Mouse (Mus musculus): ENCODE data around the gene Tbccd1. TPM values are rescaled to one million over a fixed set of nuclear protein-coding genes. Genes with fewer than 3 reads are reported as not detected.

Tbccd1 gene
- 18.6 TPM for polyA plus RNA-seq (2014; fragmentation: Illumina TruSeq; extraction: RNeasy Lipid Tissue Mini Kit (QIAGEN cat#74804); ENCODE audit: low read depth, low replicate concordance)

DNA sequence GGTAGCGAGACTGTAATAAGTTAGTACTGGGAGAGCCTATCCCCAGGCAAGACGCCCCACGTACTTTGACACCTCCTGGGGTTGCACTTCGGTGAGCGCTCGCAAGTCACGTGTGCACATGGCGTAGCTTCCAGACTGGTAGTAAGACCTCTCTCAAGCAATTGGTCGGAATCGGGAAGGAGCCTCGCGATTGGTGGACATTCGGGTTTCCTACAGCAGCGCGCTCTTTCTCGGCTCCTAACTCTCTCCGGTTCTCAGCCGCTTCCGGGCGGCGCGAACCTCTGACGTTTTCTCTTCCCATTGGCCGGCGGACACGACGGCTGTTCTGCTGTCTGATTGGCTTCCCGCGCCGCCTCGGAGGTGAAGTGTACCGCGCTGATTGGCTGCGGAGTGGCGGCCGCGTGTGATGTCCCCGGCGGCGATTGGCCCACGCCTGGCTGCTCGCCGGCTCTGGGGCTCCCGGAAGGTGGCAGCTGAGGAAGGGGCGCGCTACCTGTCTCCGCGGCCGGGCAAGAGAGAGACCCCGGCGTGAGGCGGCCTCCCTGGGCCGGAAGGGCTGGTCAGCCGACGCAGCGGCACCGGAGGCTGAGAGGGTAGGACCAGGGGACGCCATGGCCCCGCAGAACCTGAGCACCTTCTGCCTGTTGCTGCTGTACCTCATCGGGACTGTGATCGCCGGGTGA lies at the start of gene Tbccd1, which contains the start of gene Dnajb11:
TSS of gene Tbccd1 (minus strand) at position 239 of the 683 bp plus-strand sequence.
TSS of gene Dnajb11 (plus strand) at position 415 of the 683 bp plus-strand sequence.

DNA sequence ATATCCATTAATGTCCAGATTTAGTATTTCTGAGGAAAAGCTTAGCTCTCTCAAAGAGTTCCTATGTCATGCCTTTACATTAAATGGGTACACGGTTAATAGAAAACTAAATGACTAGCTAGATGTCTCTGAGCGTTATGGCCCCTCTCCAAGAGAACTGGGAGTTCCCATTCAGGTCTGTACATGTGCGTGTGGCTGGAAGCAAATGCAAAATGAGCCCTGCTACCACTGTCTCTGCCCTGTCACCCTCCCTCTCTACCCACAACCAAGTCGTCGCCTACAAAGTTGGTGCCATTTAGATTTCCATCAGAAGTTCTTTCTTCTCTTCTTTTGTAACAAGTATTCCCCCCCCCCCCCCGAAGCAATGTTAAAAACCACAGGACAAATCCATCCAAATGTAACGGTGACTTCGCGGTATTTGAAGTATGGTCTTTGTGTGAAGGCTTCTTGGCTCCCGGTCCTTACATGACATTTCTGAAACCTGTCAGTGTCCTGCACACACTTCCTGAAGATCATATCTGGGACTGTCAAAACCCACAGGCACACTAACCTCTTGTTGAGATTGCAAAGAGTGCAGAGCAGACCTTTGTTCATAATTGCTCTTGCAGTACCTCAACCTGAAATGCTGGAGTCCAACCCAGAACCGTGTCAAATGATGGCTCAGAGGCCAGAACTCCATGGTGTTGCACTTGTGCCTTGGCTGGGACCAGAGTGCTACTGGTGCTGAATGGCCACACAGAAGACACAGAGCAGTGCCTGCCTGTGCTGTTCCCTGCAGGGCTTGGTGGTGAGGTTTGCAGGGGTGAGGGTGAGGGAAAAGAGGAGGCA lies 33.4 kb upstream of the Tbccd1 start, which contains the start of gene Ahsg:
TSS of gene Ahsg (plus strand) at position 595 of the 828 bp plus-strand sequence.

DNA sequence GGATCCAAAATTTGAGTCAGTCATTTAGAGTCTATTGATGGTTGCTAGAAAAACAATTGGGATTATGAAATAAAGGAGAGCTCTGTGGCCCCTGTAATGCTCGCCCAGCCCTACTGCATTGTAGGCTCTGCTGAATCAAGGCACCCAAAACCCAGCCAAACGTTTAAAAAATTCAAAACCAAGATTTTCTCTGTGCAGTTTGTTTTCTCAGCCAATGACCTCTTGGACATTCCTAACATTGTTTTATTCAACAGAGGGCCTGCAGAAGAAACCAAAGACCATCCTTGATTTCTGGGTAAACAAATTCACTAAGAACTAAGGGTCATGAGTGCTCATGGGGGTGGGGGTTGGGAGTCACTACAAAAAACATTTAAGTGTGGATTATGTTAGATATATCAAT lies 46.0 kb downstream of the Tbccd1 start, which contains the start of gene Crygs:
TSS of gene Crygs (minus strand) at position 101 of the 400 bp plus-strand sequence.

Other genes with a start within 250 kb of the Tbccd1 start
- gene Dgkg, start 200.4 kb downstream of the Tbccd1 start, polyA plus RNA-seq (2014; fragmentation: Illumina TruSeq; extraction: RNeasy Lipid Tissue Mini Kit (QIAGEN cat#74804); ENCODE audit: low read depth, low replicate concordance) = not detected
- not detected for gene Crygs, start 46.1 kb downstream of the Tbccd1 start, polyA plus RNA-seq (2014; fragmentation: Illumina TruSeq; extraction: RNeasy Lipid Tissue Mini Kit (QIAGEN cat#74804); ENCODE audit: low read depth, low replicate concordance)
- gene Dnajb11, start 176 bp upstream of the Tbccd1 start, polyA plus RNA-seq (2014; fragmentation: Illumina TruSeq; extraction: RNeasy Lipid Tissue Mini Kit (QIAGEN cat#74804); ENCODE audit: low read depth, low replicate concordance) = 70.8 TPM
- gene Ahsg, start 33.6 kb upstream of the Tbccd1 start, polyA plus RNA-seq (2014; fragmentation: Illumina TruSeq; extraction: RNeasy Lipid Tissue Mini Kit (QIAGEN cat#74804); ENCODE audit: low read depth, low replicate concordance) = 10,784 TPM
- gene Fetub, start 60.7 kb upstream of the Tbccd1 start, polyA plus RNA-seq (2014; fragmentation: Illumina TruSeq; extraction: RNeasy Lipid Tissue Mini Kit (QIAGEN cat#74804); ENCODE audit: low read depth, low replicate concordance) = 367 TPM
- gene Hrg, start 93.4 kb upstream of the Tbccd1 start, polyA plus RNA-seq (2014; fragmentation: Illumina TruSeq; extraction: RNeasy Lipid Tissue Mini Kit (QIAGEN cat#74804); ENCODE audit: low read depth, low replicate concordance) = 1,812 TPM
- 363 TPM for gene Kng2, start 171.8 kb upstream of the Tbccd1 start, polyA plus RNA-seq (2014; fragmentation: Illumina TruSeq; extraction: RNeasy Lipid Tissue Mini Kit (QIAGEN cat#74804); ENCODE audit: low read depth, low replicate concordance)
- 2,910 TPM for gene Kng1, start 200.2 kb upstream of the Tbccd1 start, polyA plus RNA-seq (2014; fragmentation: Illumina TruSeq; extraction: RNeasy Lipid Tissue Mini Kit (QIAGEN cat#74804); ENCODE audit: low read depth, low replicate concordance)
- gene Eif4a2, start 249.8 kb upstream of the Tbccd1 start, polyA plus RNA-seq (2014; fragmentation: Illumina TruSeq; extraction: RNeasy Lipid Tissue Mini Kit (QIAGEN cat#74804); ENCODE audit: low read depth, low replicate concordance) = 1,059 TPM

Measured in liver, adult 10 weeks (tissue).